Mouse (Mus musculus) forebrain, embryonic 15.5 days (tissue): ENCODE measurements around the gene Krtap4-7. TPM values are rescaled to one million over a fixed set of nuclear protein-coding genes. Genes with fewer than 3 reads are reported as not detected.
"Not testable (repeated sequence)": the region's sequence is repeated elsewhere in the genome, so short reads cannot be mapped to it uniquely, and the experiment has no call there.

ENCODE experiments used
- ATAC-seq: fragments of 200-750 bp; cut with Nextera tagmentation; replicated peaks from 2 replicates; pipeline ENCODE4 v1.8.0; 2017; ENCODE audit warnings: mild to moderate bottlenecking, moderate TSS enrichment, moderate library complexity
- H3K27ac ChIP-seq: fragments of 300-500 bp; sonication (generic); replicated peaks from 2 replicates; pipeline ENCODE4 v1.5.1; 2015; ENCODE audit warnings: mild to moderate bottlenecking, inconsistent platforms
- H3K27me3 ChIP-seq: fragments of 300-500 bp; sonication (generic); 2 replicates; pipeline ENCODE4 v1.6.1; 2015; ENCODE audit warnings: inconsistent platforms
- H3K36me3 ChIP-seq: fragments of 300-500 bp; sonication (generic); 2 replicates; pipeline ENCODE4 v1.6.1; 2015; ENCODE audit warnings: mild to moderate bottlenecking, inconsistent platforms
- H3K4me1 ChIP-seq: fragments of 300-500 bp; sonication (generic); 2 replicates; pipeline ENCODE4 v1.6.1; 2015; ENCODE audit warnings: inconsistent platforms
- H3K4me2 ChIP-seq: fragments of 300-500 bp; sonication (generic); replicated peaks from 2 replicates; pipeline ENCODE4 v1.6.1; 2015; ENCODE audit warnings: mild to moderate bottlenecking, inconsistent platforms
- H3K4me3 ChIP-seq: fragments of 300-500 bp; sonication (generic); 2 replicates; pipeline ENCODE4 v1.5.1; 2015; ENCODE audit warnings: mild to moderate bottlenecking, inconsistent platforms
- H3K9ac ChIP-seq: fragments of 300-500 bp; sonication (generic); replicated peaks from 2 replicates; pipeline ENCODE4 v1.6.1; 2015; ENCODE audit warnings: mild to moderate bottlenecking, inconsistent platforms
- H3K9me3 ChIP-seq: fragments of 300-500 bp; sonication (generic); 2 replicates; pipeline ENCODE4 v1.6.1; 2016; ENCODE audit warnings: inconsistent platforms
- WGBS: fragments of 180-500 bp; shearing (Covaris S2); methylation state at CpG from one replicate; pipeline ENCODE4 v1.1.7; 2015; ENCODE audit warnings: mixed read lengths; 5-methylcytosine and 5-hydroxymethylcytosine counted together
- polyA plus RNA-seq: library from polyadenylated mRNA; unstranded; fragments of >200 nt; fragmentation: Nextera tagmentation; extraction: Ambion mirVana; gene quantifications from 2 replicates; pipeline ENCODE4 v1.2.1, GENCODE M21; 2015

The Krtap4-7 gene
- polyA plus RNA-seq = not detected in 2 replicates

- not testable (repeated sequence) for H3K9ac ChIP-seq, ATAC-seq, H3K9me3 ChIP-seq, H3K4me2 ChIP-seq, H3K27me3 ChIP-seq, H3K4me3 ChIP-seq, H3K4me1 ChIP-seq, H3K27ac ChIP-seq, H3K36me3 ChIP-seq
- 85% methylated on average over 9 of the region's 9 CpGs for WGBS
Measured at GRCm38 (mm10) chr11:99643635-99644139, at the start of gene Krtap4-7. Krtap4-7 (minus strand) TSS chr11:99644089.

- 85% methylated on average over 1 of the region's 1 CpGs for WGBS
- H3K4me3 ChIP-seq = no peak within 1 kb of the TSS
- H3K27me3 ChIP-seq = no peaks in the 10 kb centered on the region
- no peaks in the 10 kb centered on the region for H3K4me1 ChIP-seq
- no peak within 1 kb of the TSS for H3K9ac ChIP-seq
- H3K27ac ChIP-seq = no peak within 1 kb of the TSS
- H3K4me2 ChIP-seq = no peak within 1 kb of the TSS
- H3K9me3 ChIP-seq = no peaks in the 10 kb centered on the region
- ATAC-seq = no peak
- H3K36me3 ChIP-seq = no peaks in the 10 kb centered on the region
Measured at GRCm38 (mm10) chr11:99690463-99690862, 46.6 kb upstream of the Krtap4-7 start, which contains the start of gene Gm14190. Gm14190 (minus strand) TSS chr11:99690740.

DNA sequence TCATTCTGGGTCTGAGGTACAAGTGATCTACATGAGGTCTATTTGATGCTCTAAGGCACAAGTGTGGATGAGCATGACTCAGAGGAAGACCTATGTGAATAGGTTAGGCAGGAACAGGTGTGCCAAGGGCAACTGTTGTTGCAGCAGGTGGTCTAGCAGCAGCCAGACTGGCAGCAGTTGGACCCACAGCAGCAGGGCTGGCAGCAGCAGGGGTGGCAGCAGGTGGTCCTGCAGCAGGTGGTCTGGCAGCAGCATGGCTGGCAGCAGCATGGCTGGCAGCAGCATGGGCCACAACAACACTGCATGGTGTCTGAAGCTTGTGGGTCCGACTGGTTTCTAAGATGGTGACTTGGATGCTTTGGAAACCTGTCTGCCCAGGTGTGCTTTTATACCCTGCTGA is 41.3 kb upstream of the Krtap4-7 start:
- H3K9ac ChIP-seq, H3K27me3 ChIP-seq, H3K4me2 ChIP-seq, ATAC-seq, H3K36me3 ChIP-seq, H3K4me3 ChIP-seq, H3K4me1 ChIP-seq, H3K9me3 ChIP-seq, H3K27ac ChIP-seq: not testable (repeated sequence)
- WGBS = 75% methylated on average over 1 of the region's 1 CpGs

DNA sequence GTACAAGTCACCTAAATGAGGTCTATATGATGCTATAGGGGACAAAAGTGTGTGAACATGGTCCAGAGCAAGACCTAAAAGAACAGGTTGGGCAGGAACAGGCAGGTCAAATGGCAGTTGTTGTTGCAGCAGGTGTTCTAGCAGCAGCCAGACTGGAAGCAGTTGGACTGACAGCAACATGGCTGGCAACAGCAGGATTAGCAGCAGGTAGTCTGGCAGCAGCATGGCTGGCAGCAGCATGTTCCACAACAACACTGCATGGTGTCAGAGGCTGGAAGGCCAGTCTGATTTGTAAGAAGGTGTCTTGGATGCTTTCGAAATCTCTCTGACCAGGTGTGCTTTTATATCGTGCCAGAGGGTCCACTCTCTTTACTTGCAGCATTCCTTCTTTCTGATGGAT is 39.6 kb upstream of the Krtap4-7 start:
- Histone ChIP-seq H3K9ac (no peak overlapping the region), H3K27ac (no peak overlapping the region), H3K27me3 (no peaks in the 10 kb centered on the region), H3K4me2 (no peak overlapping the region), H3K36me3 (no peaks in the 10 kb centered on the region), H3K4me1 (no peaks in the 10 kb centered on the region), H3K9me3 (no peaks in the 10 kb centered on the region), H3K4me3 (no peak overlapping the region)
- no peak for ATAC-seq
- 82% methylated on average over 2 of the region's 2 CpGs for WGBS

- no peaks in the 10 kb centered on the region for H3K36me3 ChIP-seq
- no peak within 1 kb of the TSS for H3K9ac ChIP-seq
- ATAC-seq = no peak
- H3K9me3 ChIP-seq = no peaks in the 10 kb centered on the region
- H3K27me3 ChIP-seq = no peaks in the 10 kb centered on the region
- no peak within 1 kb of the TSS for H3K27ac ChIP-seq
- H3K4me3 ChIP-seq = no peak within 1 kb of the TSS
- H3K4me1 ChIP-seq = no peaks in the 10 kb centered on the region
- H3K4me2 ChIP-seq = no peak within 1 kb of the TSS
Measured at GRCm38 (mm10) chr11:99665860-99666259, 22.0 kb upstream of the Krtap4-7 start, which contains the start of gene Krtap4-6. Krtap4-6 (minus strand) TSS chr11:99665960.

- no peak overlapping the region for H3K4me2 ChIP-seq
- H3K27ac ChIP-seq = no peak overlapping the region
- no peaks in the 10 kb centered on the region for H3K27me3 ChIP-seq
- H3K4me1 ChIP-seq = no peaks in the 10 kb centered on the region
- H3K36me3 ChIP-seq = no peaks in the 10 kb centered on the region
- H3K9me3 ChIP-seq = no peaks in the 10 kb centered on the region
- no peak overlapping the region for H3K4me3 ChIP-seq
- ATAC-seq = no peak
- WGBS = 87% methylated on average over 10 of the region's 10 CpGs
- no peak overlapping the region for H3K9ac ChIP-seq
Measured at GRCm38 (mm10) chr11:99662802-99663201, 18.9 kb upstream of the Krtap4-7 start.

- Histone ChIP-seq H3K4me1 (no peaks in the 10 kb centered on the region), H3K9me3 (no peaks in the 10 kb centered on the region), H3K4me3 (no peak overlapping the region), H3K27ac (no peak overlapping the region), H3K27me3 (no peaks in the 10 kb centered on the region), H3K9ac (no peak overlapping the region), H3K36me3 (no peaks in the 10 kb centered on the region), H3K4me2 (no peak overlapping the region)
- ATAC-seq = no peak
- WGBS = 92% methylated on average over 4 of the region's 4 CpGs
Measured at GRCm38 (mm10) chr11:99659256-99659655, 15.4 kb upstream of the Krtap4-7 start.

DNA sequence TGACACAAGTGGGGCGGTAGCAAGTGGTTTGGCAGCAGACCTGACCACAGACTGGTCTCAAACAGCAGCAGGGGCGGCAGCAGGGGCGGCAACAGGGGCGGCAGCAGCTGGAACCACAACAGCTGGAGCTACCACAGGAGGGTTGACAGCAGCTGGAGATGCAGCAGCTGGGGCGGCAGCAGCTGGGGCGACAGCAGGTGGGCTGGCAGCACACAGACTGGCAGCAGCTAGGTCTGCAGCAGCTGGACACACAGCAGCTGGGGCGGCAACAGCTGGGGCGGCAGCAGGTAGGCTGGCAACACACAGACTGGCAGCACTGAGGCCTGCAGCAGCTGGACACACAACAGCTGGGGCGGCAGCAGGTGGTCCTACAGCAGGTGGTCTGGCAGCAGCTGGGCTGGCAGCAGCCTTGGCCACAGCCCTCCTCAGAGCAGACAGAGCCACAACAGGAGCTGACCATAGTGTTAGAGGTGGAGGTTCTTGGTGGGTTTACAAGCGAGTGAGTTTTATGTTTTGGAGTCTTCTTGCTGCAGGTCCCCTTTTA is 14.7 kb upstream of the Krtap4-7 start, which contains the start of gene Gm11563:
TSS of gene Gm11563 (minus strand) at position 494 of the 544 bp plus-strand sequence.
- 67% methylated on average over 10 of the region's 10 CpGs for whole genome bisulfite sequencing
- H3K27ac ChIP-seq = not testable (repeated sequence)

GRCm38 (mm10) chr11:99657051-99657450 is 13.2 kb upstream of the Krtap4-7 start:
- no peak overlapping the region for H3K27ac ChIP-seq
- no peaks in the 10 kb centered on the region for H3K27me3 ChIP-seq
- no peak overlapping the region for H3K4me3 ChIP-seq
- no peak for ATAC-seq
- 49% methylated on average over 5 of the region's 5 CpGs for WGBS
- no peaks in the 10 kb centered on the region for H3K36me3 ChIP-seq
- no peak overlapping the region for H3K9ac ChIP-seq
- no peak overlapping the region for H3K4me2 ChIP-seq
- no peaks in the 10 kb centered on the region for H3K4me1 ChIP-seq
- no peaks in the 10 kb centered on the region for H3K9me3 ChIP-seq

More for the DNA sequence above, 14.7 kb upstream of the Krtap4-7 start, which contains the start of gene Gm11563:
- H3K9me3 ChIP-seq, H3K36me3 ChIP-seq, ATAC-seq, H3K4me1 ChIP-seq, H3K27me3 ChIP-seq, H3K4me2 ChIP-seq, H3K9ac ChIP-seq, H3K4me3 ChIP-seq: not testable (repeated sequence)

DNA sequence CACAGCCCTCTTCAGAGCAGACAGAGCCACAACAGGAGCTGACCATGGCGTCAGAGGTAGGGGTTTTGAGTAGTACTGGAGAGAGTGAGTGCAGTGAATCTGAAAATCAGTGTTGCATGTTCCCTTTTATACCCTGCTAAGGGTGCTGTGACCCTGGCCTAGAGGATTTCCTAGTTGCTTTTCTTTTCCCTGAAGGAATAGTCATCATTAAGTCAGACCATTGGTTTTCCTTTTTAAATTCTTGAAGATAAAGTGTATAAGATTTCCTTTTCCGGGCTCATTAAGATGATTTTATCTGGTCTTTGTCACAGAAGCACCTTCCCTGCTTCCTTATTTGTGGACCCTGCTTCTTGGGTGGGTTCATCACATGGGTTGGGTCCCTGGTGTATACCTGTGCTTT is 6.2 kb upstream of the Krtap4-7 start, which contains the start of gene Gm11555:
TSS of gene Gm11555 (minus strand) at position 101 of the 400 bp plus-strand sequence.
- 87% methylated on average over 2 of the region's 2 CpGs for WGBS
- H3K4me2 ChIP-seq = no peak within 1 kb of the TSS
- no peaks in the 10 kb centered on the region for H3K4me1 ChIP-seq
- no peak within 1 kb of the TSS for H3K27ac ChIP-seq
- H3K36me3 ChIP-seq = no peaks in the 10 kb centered on the region
- no peaks in the 10 kb centered on the region for H3K27me3 ChIP-seq
- H3K9me3 ChIP-seq = no peaks in the 10 kb centered on the region
- H3K9ac ChIP-seq = no peak within 1 kb of the TSS
- no peak for ATAC-seq
- H3K4me3 ChIP-seq = no peak within 1 kb of the TSS

GRCm38 (mm10) chr11:99646444-99646843 is 2.6 kb upstream of the Krtap4-7 start:
- Histone ChIP-seq H3K4me3 (no peak overlapping the region), H3K27me3 (no peaks in the 10 kb centered on the region), H3K9me3 (no peaks in the 10 kb centered on the region), H3K36me3 (no peaks in the 10 kb centered on the region), H3K4me1 (no peaks in the 10 kb centered on the region), H3K9ac (no peak overlapping the region), H3K4me2 (no peak overlapping the region), H3K27ac (no peak overlapping the region)
- no peak for ATAC-seq
- WGBS = 84% methylated on average over 15 of the region's 15 CpGs

GRCm38 (mm10) chr11:99644351-99644750 is 462 bp upstream of the Krtap4-7 start:
- Histone ChIP-seq H3K9me3 (no peaks in the 10 kb centered on the region), H3K4me3 (no peak overlapping the region), H3K27me3 (no peaks in the 10 kb centered on the region), H3K4me1 (no peaks in the 10 kb centered on the region), H3K36me3 (no peaks in the 10 kb centered on the region), H3K9ac (no peak overlapping the region), H3K27ac (no peak overlapping the region), H3K4me2 (no peak overlapping the region)
- 44% methylated on average over 3 of the region's 3 CpGs for WGBS
- ATAC-seq = no peak

- ATAC-seq = no peak
- Histone ChIP-seq H3K9me3 (no peaks in the 10 kb centered on the region), H3K27ac (no peak overlapping the region), H3K4me3 (no peak overlapping the region), H3K4me1 (no peaks in the 10 kb centered on the region), H3K9ac (no peak overlapping the region), H3K27me3 (no peaks in the 10 kb centered on the region), H3K4me2 (no peak overlapping the region), H3K36me3 (no peaks in the 10 kb centered on the region)
- WGBS = 42% methylated on average over 1 of the region's 1 CpGs
Measured at GRCm38 (mm10) chr11:99640926-99641325, 3.0 kb downstream of the Krtap4-7 start.
